Mouse (Mus musculus): ENCODE results near the gene Pram1. TPM values are rescaled to one million over a fixed set of nuclear protein-coding genes. Genes with fewer than 3 reads are reported as not detected.

Pram1 gene
- 0.39 and 11.5 TPM in 2 replicates for polyA plus RNA-seq (2012; ENCODE audit: low replicate concordance)

GRCm38 (mm10) chr17:33637516-33638276, at the start of gene Pram1:
TSS of gene Pram1 (plus strand) at chr17:33638056.

GRCm38 (mm10) chr17:33628621-33629486, 9.0 kb upstream of the Pram1 start, which contains the start of gene Zfp414:
TSS of gene Zfp414 (plus strand) at chr17:33629090.

GRCm38 (mm10) chr17:33686760-33687159, 48.9 kb downstream of the Pram1 start, which contains the start of gene Hnrnpm:
TSS of gene Hnrnpm (minus strand) at chr17:33686860.

Other genes with a start within 250 kb of the Pram1 start
- 0.16 and 0.28 TPM in 2 replicates for gene Zfp101, start 243.4 kb upstream of the Pram1 start, polyA plus RNA-seq (2012; ENCODE audit: low replicate concordance)
- not detected in 2 replicates for gene Actl9, start 205.2 kb upstream of the Pram1 start, polyA plus RNA-seq (2012; ENCODE audit: low replicate concordance)
- 75.2 and 147 TPM in 2 replicates for gene Adamts10, start 113.9 kb upstream of the Pram1 start, polyA plus RNA-seq (2012; ENCODE audit: low replicate concordance)
- gene Myo1f, start 82.3 kb upstream of the Pram1 start, polyA plus RNA-seq (2012; ENCODE audit: low replicate concordance), result 33.7 and 64.1 TPM in 2 replicates
- 93.4 and 109 TPM in 2 replicates for gene Zfp414, start 9.0 kb upstream of the Pram1 start, polyA plus RNA-seq (2012; ENCODE audit: low replicate concordance)
- 541 and 779 TPM in 2 replicates for gene Hnrnpm, start 48.8 kb downstream of the Pram1 start, polyA plus RNA-seq (2012; ENCODE audit: low replicate concordance)
- gene March2, start 80.6 kb downstream of the Pram1 start, polyA plus RNA-seq (2012; ENCODE audit: low replicate concordance), result 44.5 and 158 TPM in 2 replicates
- 143 and 241 TPM in 2 replicates for gene Rab11b, start 122.5 kb downstream of the Pram1 start, polyA plus RNA-seq (2012; ENCODE audit: low replicate concordance)
- 1.6 and 3.1 TPM in 2 replicates for gene Angptl4, start 143.8 kb downstream of the Pram1 start, polyA plus RNA-seq (2012; ENCODE audit: low replicate concordance)
- 1.7 and 2.4 TPM in 2 replicates for gene Kank3, start 172.5 kb downstream of the Pram1 start, polyA plus RNA-seq (2012; ENCODE audit: low replicate concordance)
- gene Rps28, start 186.5 kb downstream of the Pram1 start, polyA plus RNA-seq (2012; ENCODE audit: low replicate concordance), result 248 and 4,845 TPM in 2 replicates
- 396 and 428 TPM in 2 replicates for gene Ndufa7, start 186.5 kb downstream of the Pram1 start, polyA plus RNA-seq (2012; ENCODE audit: low replicate concordance)
- 7.4 and 13.7 TPM in 2 replicates for gene Cd320, start 205.0 kb downstream of the Pram1 start, polyA plus RNA-seq (2012; ENCODE audit: low replicate concordance)
- gene Gm7029, start 235.8 kb downstream of the Pram1 start, polyA plus RNA-seq (2012; ENCODE audit: low replicate concordance), result not detected in 2 replicates